Mouse (Mus musculus): Measurements from ENCODE around the gene Ambra1. TPM values are rescaled to one million over a fixed set of nuclear protein-coding genes. Genes with fewer than 3 reads are reported as not detected.
A peak's percentile ranks its signal among the peaks of the same experiment; 100 is the strongest.

Ambra1 gene
- total RNA-seq, 2 experiments from 2014 or later, result 55.9 to 56.3 TPM

GRCm38 (mm10) chr2:91946836-91947235, 216.9 kb downstream of the Ambra1 start:
- H3K27ac ChIP-seq, result peak overlapping the region; percentile 70
- no peak for DNase-seq (ENCODE audit: extremely low spot score in 1 of 2, low spot score in 2 of 2)
- intact Hi-C loops (cut with DNase I), result loop anchor here (1.0 to 5.0 kb wide), 3 partner anchors 39 to 875 kb away; partner anchors contain the start of gene Slc39a13
- H3K4me3 ChIP-seq, result no peak overlapping the region
- no peak for TF ChIP-seq CTCF (IDR thresholded peaks at IDR 0.05)

GRCm38 (mm10) chr2:91947397-91948150, 217.6 kb downstream of the Ambra1 start:
- H3K4me3 ChIP-seq, result peak overlapping the region; percentile 30
- no peak for DNase-seq (ENCODE audit: extremely low spot score in 1 of 2, low spot score in 2 of 2)
- peak overlapping the region; percentile 93 for H3K27ac ChIP-seq
- no peak; the same call in 1 of the 2 replicates for TF ChIP-seq CTCF (IDR thresholded peaks at IDR 0.05)
- intact Hi-C loops (cut with DNase I), result loop anchor here (5.0 kb wide), 2 partner anchors 110 to 875 kb away; partner anchors contain the start of gene Slc39a13

GRCm38 (mm10) chr2:91948151-91948509, 218.2 kb downstream of the Ambra1 start:
- no peak for DNase-seq (ENCODE audit: extremely low spot score in 1 of 2, low spot score in 2 of 2)
- TF ChIP-seq CTCF (IDR thresholded peaks at IDR 0.05), result no peak
- peak overlapping the region; percentile 93 for H3K27ac ChIP-seq
- H3K4me3 ChIP-seq, result peak overlapping the region; percentile 30
- intact Hi-C loops (cut with DNase I), result loop anchor here (5.0 kb wide), 2 partner anchors 109 to 876 kb away; partner anchors contain the start of gene Slc39a13

- Histone ChIP-seq H3K4me3 (no peak overlapping the region), H3K27ac (peak overlapping the region; percentile 93)
- no peak for TF ChIP-seq CTCF (IDR thresholded peaks at IDR 0.05)
- DNase-seq (ENCODE audit: extremely low spot score in 1 of 2, low spot score in 2 of 2), result no peak
- intact Hi-C loops (cut with DNase I), result loop anchor here (5.0 kb wide), 2 partner anchors 108 to 877 kb away; partner anchors contain the start of gene Slc39a13
These were observed 218.9 kb downstream of the Ambra1 start for GRCm38 (mm10) chr2:91948792-91949241.

GRCm38 (mm10) chr2:91949411-91950274, 219.7 kb downstream of the Ambra1 start:
- TF ChIP-seq CTCF (IDR thresholded peaks at IDR 0.05), result no peak
- intact Hi-C loops (cut with DNase I), result loop anchor here (5.0 kb wide), 2 partner anchors 108 to 877 kb away; partner anchors contain the start of gene Slc39a13
- H3K4me3 ChIP-seq, result peak overlapping the region; percentile 35
- no peak for DNase-seq (ENCODE audit: extremely low spot score in 1 of 2, low spot score in 2 of 2)
- peak overlapping the region; percentile 93 for H3K27ac ChIP-seq

- Histone ChIP-seq H3K27ac (peak overlapping the region; percentile 93), H3K4me3 (peak overlapping the region; percentile 35)
- DNase-seq (ENCODE audit: extremely low spot score in 1 of 2, low spot score in 2 of 2), result no peak
- intact Hi-C loops (cut with DNase I), result no loop called here
- no peak for TF ChIP-seq CTCF (IDR thresholded peaks at IDR 0.05)
These were observed 220.5 kb downstream of the Ambra1 start for GRCm38 (mm10) chr2:91950275-91951085.

GRCm38 (mm10) chr2:91953825-91954224, 223.9 kb downstream of the Ambra1 start:
- no peak; the same call in 1 of the 2 replicates for TF ChIP-seq CTCF (IDR thresholded peaks at IDR 0.05)
- Histone ChIP-seq H3K4me3 (no peak overlapping the region), H3K27ac (peak overlapping the region; percentile 68)
- intact Hi-C loops (cut with DNase I), result no loop called here
- DNase-seq (ENCODE audit: extremely low spot score in 1 of 2, low spot score in 2 of 2), result no peak

GRCm38 (mm10) chr2:91955121-91955591, 225.2 kb downstream of the Ambra1 start:
- intact Hi-C loops (cut with DNase I), result no loop called here
- Histone ChIP-seq H3K27ac (peak overlapping the region; percentile 68), H3K4me3 (no peak overlapping the region)
- no peak for DNase-seq (ENCODE audit: extremely low spot score in 1 of 2, low spot score in 2 of 2)
- TF ChIP-seq CTCF (IDR thresholded peaks at IDR 0.05), result no peak

GRCm38 (mm10) chr2:91955875-91956274, 225.9 kb downstream of the Ambra1 start:
- DNase-seq (ENCODE audit: extremely low spot score in 1 of 2, low spot score in 2 of 2), result no peak
- H3K27ac ChIP-seq, result peak overlapping the region; percentile 68
- intact Hi-C loops (cut with DNase I), result no loop called here
- no peak overlapping the region for H3K4me3 ChIP-seq
- no peak for TF ChIP-seq CTCF (IDR thresholded peaks at IDR 0.05)

- peak; percentile 84 to 86 for DNase-seq (ENCODE audit: extremely low spot score in 1 of 2, low spot score in 2 of 2)
- H3K27ac ChIP-seq, result peak overlapping the region; percentile 89
These were observed 227.2 kb downstream of the Ambra1 start for GRCm38 (mm10) chr2:91957096-91957495.

GRCm38 (mm10) chr2:91958049-91958448, 228.1 kb downstream of the Ambra1 start:
- DNase-seq (ENCODE audit: extremely low spot score in 1 of 2, low spot score in 2 of 2), result no peak
- intact Hi-C loops (cut with DNase I), result no loop called here
- no peak for TF ChIP-seq CTCF (IDR thresholded peaks at IDR 0.05)
- peak overlapping the region; percentile 89 for H3K27ac ChIP-seq
- no peak overlapping the region for H3K4me3 ChIP-seq

More at GRCm38 (mm10) chr2:91957096-91957495, 227.2 kb downstream of the Ambra1 start:
- H3K4me3 ChIP-seq, result no peak overlapping the region
- no peak for TF ChIP-seq CTCF (IDR thresholded peaks at IDR 0.05)
- intact Hi-C loops (cut with DNase I), result no loop called here
